Mouse (Mus musculus) C2C12 (cell line): ENCODE data around the gene Auts2. TPM values are rescaled to one million over a fixed set of nuclear protein-coding genes. Genes with fewer than 3 reads are reported as not detected.

Experiments
- H3K27me3 ChIP-seq: one replicate; pipeline ENCODE4 v1.6.1; 2011; ENCODE audit not compliant: control insufficient read depth, insufficient read depth, insufficient read length
- H3K36me3 ChIP-seq: one replicate; pipeline ENCODE4 v1.6.1; 2011; ENCODE audit not compliant: control insufficient read depth, insufficient read depth
- H3K4me3 ChIP-seq: one replicate; pipeline ENCODE4 v1.5.1; 2011; ENCODE audit warnings: mild to moderate bottlenecking, control low read depth; ENCODE audit not compliant: poor library complexity, insufficient read depth, severe bottlenecking
- H3K79me2 ChIP-seq: one replicate; pipeline ENCODE4 v1.6.1; 2011; ENCODE audit not compliant: control insufficient read depth, insufficient read depth
- H3K79me3 ChIP-seq: one replicate; pipeline ENCODE4 v1.6.1; 2011; ENCODE audit warnings: low read depth, control low read depth
- H3ac ChIP-seq: one replicate; pipeline ENCODE3; 2011; ENCODE audit warnings: low read depth; ENCODE audit not compliant: control insufficient read depth, insufficient read length
- CEBPB ChIP-seq: IDR thresholded peaks from one replicate; pipeline ENCODE4 v1.6.1; 2011; ENCODE audit warnings: low read depth, mild to moderate bottlenecking, control low read depth, moderate library complexity
- CTCF ChIP-seq: IDR thresholded peaks from one replicate; pipeline ENCODE4 v1.5.1; 2011; ENCODE audit not compliant: control insufficient read depth, insufficient read depth, insufficient read length
- FOSL1 ChIP-seq: IDR thresholded peaks from one replicate; pipeline ENCODE4 v1.8.0; 2011; ENCODE audit warnings: mild to moderate bottlenecking, low read length; ENCODE audit not compliant: poor library complexity, insufficient read depth, severe bottlenecking
- MAX ChIP-seq: IDR thresholded peaks from one replicate; pipeline ENCODE4 v1.6.1; 2011; ENCODE audit warnings: mild to moderate bottlenecking, control low read depth
- MYOD1 ChIP-seq: IDR thresholded peaks from one replicate; pipeline ENCODE4 v1.6.1; 2011; ENCODE audit warnings: low read depth; ENCODE audit not compliant: control insufficient read depth, insufficient read length
- MYOG ChIP-seq: IDR thresholded peaks from one replicate; pipeline ENCODE4 v1.6.1; 2011; ENCODE audit not compliant: control insufficient read depth, insufficient read length; ENCODE audit errors: extremely low read depth
- USF1 ChIP-seq: IDR thresholded peaks from one replicate; pipeline ENCODE4 v1.6.1; 2011; ENCODE audit warnings: low read depth, mild to moderate bottlenecking, control low read depth, moderate library complexity
- polyA plus RNA-seq: library from polyadenylated mRNA; unstranded; fragments of >200 nt; fragmentation: generic; extraction: Trizol; gene quantifications from one replicate; pipeline ENCODE4 v1.2.1, GENCODE M21; 2012; ENCODE audit warnings: missing spikeins

Gene Auts2
- polyA plus RNA-seq, 1 experiment, result 8.4 TPM

- Histone ChIP-seq H3ac (no peak overlapping the region), H3K36me3 (no peaks in the 10 kb centered on the region), H3K27me3 (no peaks in the 10 kb centered on the region), H3K79me3 (no peaks in the 10 kb centered on the region), H3K4me3 (no peak overlapping the region), H3K79me2 (no peaks in the 10 kb centered on the region)
- TF ChIP-seq FOSL1 (no peak), CTCF (no peak), MYOG (no peak), MYOD1 (no peak), MAX (no peak), USF1 (no peak), CEBPB (no peak)
Measured at GRCm38 (mm10) chr5:132435401-132435800, 107.7 kb downstream of the Auts2 start.

- H3K79me3 ChIP-seq, result no peaks in the 10 kb centered on the region
- TF ChIP-seq MYOG (no peak), FOSL1 (no peak), CTCF (no peak), MYOD1 (no peak), MAX (no peak), USF1 (no peak), CEBPB (no peak)
- H3ac ChIP-seq, result no peak overlapping the region
- H3K79me2 ChIP-seq, result no peaks in the 10 kb centered on the region
- H3K27me3 ChIP-seq, result no peaks in the 10 kb centered on the region
- H3K36me3 ChIP-seq, result no peaks in the 10 kb centered on the region
- H3K4me3 ChIP-seq, result no peak overlapping the region
Measured at GRCm38 (mm10) chr5:132433377-132434115, 109.6 kb downstream of the Auts2 start.

DNA sequence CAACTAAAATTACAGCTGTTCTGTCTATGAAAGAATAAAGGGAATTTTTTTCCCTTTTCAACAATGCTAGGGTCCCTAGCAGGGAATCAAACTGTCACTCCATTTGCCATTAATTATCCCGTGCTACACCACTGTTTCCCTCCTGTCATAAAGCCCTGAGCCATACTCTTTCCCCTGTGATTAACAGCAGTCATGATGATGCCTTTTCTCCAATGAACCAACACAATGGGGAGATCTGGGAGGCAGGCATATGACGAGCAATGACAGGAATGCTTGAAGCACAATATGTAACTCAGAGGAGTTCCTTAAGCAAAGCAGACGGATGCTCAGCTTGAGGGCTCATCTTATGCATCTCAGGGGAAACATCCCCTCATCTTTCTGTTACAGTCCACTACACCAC, 113.8 kb downstream of the Auts2 start:
- H3ac ChIP-seq, result no peak overlapping the region
- no peaks in the 10 kb centered on the region for H3K36me3 ChIP-seq
- no peak for TF ChIP-seq MYOG
- TF ChIP-seq MYOD1, result no peak
- TF ChIP-seq FOSL1, result no peak
- no peak for TF ChIP-seq CTCF
- no peak for TF ChIP-seq USF1
- TF ChIP-seq CEBPB, result no peak
- TF ChIP-seq MAX, result no peak
- H3K4me3 ChIP-seq, result no peak overlapping the region
- no peaks in the 10 kb centered on the region for H3K79me2 ChIP-seq
- H3K79me3 ChIP-seq, result no peaks in the 10 kb centered on the region
- no peaks in the 10 kb centered on the region for H3K27me3 ChIP-seq

DNA sequence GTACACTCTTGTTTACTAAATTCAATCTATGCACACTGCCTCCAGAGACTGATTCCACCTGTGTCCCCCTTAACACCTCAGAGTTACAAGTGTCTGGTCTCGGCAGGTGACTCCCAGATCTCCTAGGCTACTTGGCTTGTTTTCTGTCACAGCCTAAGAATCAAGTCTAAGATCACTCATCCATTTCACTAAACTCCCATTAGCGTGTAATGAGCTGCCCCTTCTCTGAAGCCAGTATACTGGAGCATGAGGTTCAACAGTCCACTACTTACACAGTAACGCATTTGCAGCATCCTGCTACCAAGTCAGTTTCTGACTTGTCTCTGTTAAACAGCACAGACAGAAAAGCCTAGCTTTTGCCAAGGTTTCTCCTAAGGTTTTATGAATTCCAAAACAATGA, 116.8 kb downstream of the Auts2 start:
- no peak for TF ChIP-seq MAX
- H3ac ChIP-seq, result no peak overlapping the region
- H3K27me3 ChIP-seq, result no peaks in the 10 kb centered on the region
- H3K4me3 ChIP-seq, result no peak overlapping the region
- no peaks in the 10 kb centered on the region for H3K36me3 ChIP-seq
- H3K79me3 ChIP-seq, result no peaks in the 10 kb centered on the region
- H3K79me2 ChIP-seq, result no peaks in the 10 kb centered on the region

DNA sequence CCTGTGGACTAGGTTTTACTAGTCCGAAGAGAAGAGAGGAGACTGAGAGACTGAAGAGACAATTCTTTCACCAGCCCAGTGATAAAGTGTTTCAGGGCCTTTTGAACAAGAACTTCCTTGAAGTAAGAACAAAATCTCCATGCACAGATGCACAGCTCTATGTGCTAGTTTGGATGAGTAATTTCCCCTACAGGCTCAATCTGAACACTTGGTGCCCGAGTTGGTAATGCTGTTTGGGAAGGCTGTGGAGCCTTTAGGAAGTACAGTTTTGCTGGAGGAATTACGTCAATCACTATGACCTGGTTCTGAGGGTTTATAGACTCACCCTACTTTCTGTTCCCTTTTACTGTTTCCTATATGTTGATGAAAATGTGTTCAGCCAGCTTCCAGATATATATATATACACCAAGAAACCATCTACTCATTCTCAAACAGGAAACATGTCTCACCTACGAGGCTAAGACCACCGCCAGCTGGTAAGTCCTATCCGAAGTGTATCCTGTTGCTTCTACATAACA, 117.3 kb downstream of the Auts2 start:
- no peak overlapping the region for H3K4me3 ChIP-seq
- no peak overlapping the region for H3ac ChIP-seq
- H3K27me3 ChIP-seq, result no peaks in the 10 kb centered on the region
- H3K36me3 ChIP-seq, result no peaks in the 10 kb centered on the region
- H3K79me3 ChIP-seq, result no peaks in the 10 kb centered on the region
- no peaks in the 10 kb centered on the region for H3K79me2 ChIP-seq
- no peak for TF ChIP-seq MYOD1
- no peak for TF ChIP-seq FOSL1
- TF ChIP-seq MYOG, result no peak
- no peak for TF ChIP-seq CTCF
- no peak for TF ChIP-seq MAX
- TF ChIP-seq USF1, result no peak
- TF ChIP-seq CEBPB, result no peak

DNA sequence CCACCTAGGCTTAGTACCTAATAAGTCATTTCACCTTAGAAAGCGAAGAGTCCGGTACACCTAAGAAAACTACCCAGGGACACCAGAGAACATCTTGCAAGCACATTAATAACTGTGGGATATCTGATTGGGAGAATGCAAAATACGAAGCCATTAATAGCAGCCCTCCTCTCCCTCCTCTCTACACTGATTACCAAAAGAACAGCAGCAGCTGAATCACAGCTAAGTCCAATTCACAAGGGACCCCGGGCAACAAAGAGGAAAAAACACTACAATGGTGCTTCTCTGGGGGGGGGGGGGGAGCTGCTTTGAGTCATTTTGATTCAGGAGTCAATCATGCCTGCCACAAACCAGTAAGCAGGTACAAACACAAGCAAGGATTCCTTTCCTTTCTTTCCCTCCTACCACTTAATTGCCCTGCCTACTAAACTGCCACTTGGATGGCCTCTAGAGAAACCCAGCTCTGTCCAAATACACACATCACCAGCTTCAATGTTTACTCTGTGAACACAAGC, 132.7 kb downstream of the Auts2 start:
- H3K4me3 ChIP-seq, result no peak overlapping the region
- no peak for TF ChIP-seq USF1
- TF ChIP-seq CTCF, result no peak
- TF ChIP-seq CEBPB, result no peak
- TF ChIP-seq MAX, result no peak
- no peaks in the 10 kb centered on the region for H3K79me2 ChIP-seq
- H3K79me3 ChIP-seq, result no peaks in the 10 kb centered on the region
- no peak overlapping the region for H3ac ChIP-seq
- no peaks in the 10 kb centered on the region for H3K36me3 ChIP-seq
- H3K27me3 ChIP-seq, result no peaks in the 10 kb centered on the region
